Mouse (Mus musculus) erythroblast, embryonic 14.5 days (primary cell): ENCODE data around the gene Plxna4.

Experiments used
- GATA1 ChIP-seq: IDR thresholded peaks from 2 replicates; pipeline ENCODE4 v1.6.1; 2012; ENCODE audit warnings: low read length, inconsistent platforms, mixed read lengths
- TAL1 ChIP-seq: IDR thresholded peaks from 3 replicates; pipeline ENCODE4 v1.6.1; 2012; ENCODE audit warnings: low read length, inconsistent platforms, mixed read lengths

- TF ChIP-seq TAL1 (no peak), GATA1 (no peak)
Measured at GRCm38 (mm10) chr6:32260341-32260740, 327.7 kb downstream of the Plxna4 start.
